Mouse (Mus musculus) bone marrow, adult 2 months (tissue): Measurements from ENCODE around the gene Sema3g. TPM values are rescaled to one million over a fixed set of nuclear protein-coding genes. Genes with fewer than 3 reads are reported as not detected.

Experiments
- H3K27ac ChIP-seq: fragments of 200-500 bp; 2 replicates; pipeline ENCODE4 v1.5.1; 2012; ENCODE audit warnings: low read depth, mild to moderate bottlenecking, control low read depth, inconsistent platforms, low read length; ENCODE audit not compliant: control insufficient read depth, poor library complexity, insufficient read depth
- H3K4me1 ChIP-seq: fragments of 200-500 bp; 2 replicates; pipeline ENCODE4 v1.6.1; 2011; ENCODE audit warnings: low read length; ENCODE audit not compliant: control insufficient read depth, insufficient read depth
- H3K4me3 ChIP-seq: fragments of 200-500 bp; replicated peaks from 2 replicates; pipeline ENCODE3; 2011; ENCODE audit warnings: mild to moderate bottlenecking, low read depth, low read length, control low read depth; ENCODE audit not compliant: control insufficient read depth
- CTCF ChIP-seq: fragments of 200-500 bp; IDR thresholded peaks from 2 replicates; pipeline ENCODE4 v1.5.1; 2011; ENCODE audit warnings: low read length, control low read depth; ENCODE audit not compliant: control insufficient read depth, insufficient read depth
- POLR2A ChIP-seq: fragments of 200-500 bp; IDR thresholded peaks from 2 replicates; pipeline ENCODE4 v1.6.1; 2011; ENCODE audit warnings: low read depth, mild to moderate bottlenecking, control low read depth, low read length, borderline replicate concordance; ENCODE audit not compliant: control insufficient read depth
- WGBS: fragments of 180-500 bp; shearing (Covaris S2); methylation state at CpG from one replicate; pipeline ENCODE4 v1.1.7; 2018; 5-methylcytosine and 5-hydroxymethylcytosine counted together
- polyA plus RNA-seq: library from polyadenylated mRNA; stranded (reverse); fragments of >200 nt; gene quantifications from 2 replicates; pipeline ENCODE4 v1.2.4, GENCODE M21; 2011; ENCODE audit warnings: low replicate concordance; ENCODE audit not compliant: missing spikeins, insufficient read depth, insufficient read length

Gene Sema3g
- polyA plus RNA-seq, 1 experiment, result 2.7 TPM

DNA sequence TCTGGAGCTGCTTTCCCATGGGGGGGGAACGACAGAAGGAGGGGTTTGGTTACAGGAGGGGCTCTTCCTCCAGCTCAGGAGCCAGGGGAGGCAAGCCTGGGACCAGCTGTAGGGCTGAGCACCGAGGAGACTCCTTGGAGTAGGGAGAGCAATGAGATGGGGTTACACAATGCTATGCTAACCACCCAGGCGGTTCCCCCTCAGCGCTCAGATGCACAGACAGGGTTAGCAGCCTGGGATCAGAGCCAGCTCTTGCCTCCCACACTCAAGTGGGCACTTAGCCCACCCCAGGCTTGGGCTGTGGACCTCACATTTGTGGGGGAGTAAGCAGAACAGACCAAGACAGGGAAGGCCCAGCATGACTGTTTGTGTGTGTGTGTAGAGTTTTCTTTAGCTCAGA is 9.3 kb downstream of the Sema3g start:
- TF ChIP-seq POLR2A (no peak), CTCF (no peak)
- Histone ChIP-seq H3K27ac (no peak overlapping the region), H3K4me3 (no peak overlapping the region), H3K4me1 (peaks cover 15% of the 10 kb centered on the region)
- 24% methylated on average over 4 of the region's 4 CpGs for WGBS

GRCm38 (mm10) chr14:31228234-31228633 is 10.6 kb downstream of the Sema3g start:
- WGBS, result 4% methylated on average over 6 of the region's 6 CpGs
- H3K4me1 ChIP-seq, result peaks cover 15% of the 10 kb centered on the region
- no peak overlapping the region for H3K4me3 ChIP-seq
- TF ChIP-seq CTCF, result no peak
- no peak for TF ChIP-seq POLR2A
- H3K27ac ChIP-seq, result peak overlapping the region; percentile 31

DNA sequence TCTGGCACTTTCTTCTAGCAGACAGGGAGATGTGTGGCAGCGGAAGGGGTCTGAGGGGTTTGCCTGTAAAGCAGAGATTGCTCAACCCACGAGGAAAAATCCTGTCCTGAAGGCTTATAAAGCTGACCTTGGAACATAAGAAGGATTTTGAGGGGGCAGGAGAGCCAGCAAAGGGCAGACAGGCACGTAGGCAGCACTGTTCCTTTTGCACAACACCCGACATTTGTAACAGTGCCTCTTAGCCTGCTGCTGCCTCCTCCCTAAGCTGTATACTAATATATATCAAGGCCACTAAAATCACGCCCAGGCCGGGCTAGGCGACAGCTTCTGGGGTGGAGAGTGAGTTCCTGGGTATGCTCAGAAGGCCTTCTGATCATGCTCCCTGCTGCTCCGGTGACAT is 12.8 kb downstream of the Sema3g start:
- TF ChIP-seq CTCF (no peak), POLR2A (no peak)
- H3K27ac ChIP-seq, result no peak overlapping the region
- no peak overlapping the region for H3K4me3 ChIP-seq
- H3K4me1 ChIP-seq, result peaks cover 15% of the 10 kb centered on the region
- WGBS, result 75% methylated on average over 8 of the region's 8 CpGs

DNA sequence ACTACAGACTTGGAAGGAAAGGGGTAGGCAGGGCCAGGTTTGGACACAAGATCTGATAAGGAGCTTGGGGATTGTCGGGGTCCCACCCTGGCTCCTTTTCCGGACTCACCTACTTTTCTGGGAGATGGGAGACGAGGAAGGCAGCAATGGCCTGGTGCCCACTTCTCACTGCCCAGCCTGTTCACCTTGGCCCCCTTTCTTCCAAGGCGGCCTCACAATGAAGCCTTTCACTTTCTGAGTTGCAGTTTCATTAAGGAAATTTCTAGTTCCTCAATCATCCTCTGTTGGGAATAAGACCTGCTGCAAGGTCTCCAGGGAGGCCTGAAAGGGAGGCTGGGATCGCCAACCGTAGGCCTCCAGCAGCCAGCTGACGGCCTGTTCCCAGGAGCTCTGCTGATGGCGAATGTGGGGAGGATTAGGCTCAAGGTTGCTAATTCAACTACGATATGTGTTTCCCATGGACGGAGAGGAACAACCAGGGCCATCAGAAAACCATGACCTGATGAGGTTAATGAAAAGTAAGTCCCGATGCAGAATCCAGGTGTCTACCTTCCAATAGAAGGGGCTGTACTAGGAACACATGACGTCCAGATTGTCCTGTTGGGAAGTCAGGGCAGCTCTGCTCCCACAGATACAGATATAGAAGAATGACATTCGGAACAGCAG is 14.9 kb downstream of the Sema3g start:
- Histone ChIP-seq H3K27ac (no peak overlapping the region), H3K4me3 (no peak overlapping the region), H3K4me1 (peaks cover 12% of the 10 kb centered on the region)
- TF ChIP-seq POLR2A (no peak), CTCF (no peak)
- WGBS, result 72% methylated on average over 13 of the region's 13 CpGs

GRCm38 (mm10) chr14:31233070-31233995 is 15.7 kb downstream of the Sema3g start:
- TF ChIP-seq POLR2A (no peak), CTCF (no peak)
- Histone ChIP-seq H3K27ac (no peak overlapping the region), H3K4me3 (no peak overlapping the region), H3K4me1 (peaks cover 6% of the 10 kb centered on the region)
- 77% methylated on average over 14 of the region's 14 CpGs for WGBS

DNA sequence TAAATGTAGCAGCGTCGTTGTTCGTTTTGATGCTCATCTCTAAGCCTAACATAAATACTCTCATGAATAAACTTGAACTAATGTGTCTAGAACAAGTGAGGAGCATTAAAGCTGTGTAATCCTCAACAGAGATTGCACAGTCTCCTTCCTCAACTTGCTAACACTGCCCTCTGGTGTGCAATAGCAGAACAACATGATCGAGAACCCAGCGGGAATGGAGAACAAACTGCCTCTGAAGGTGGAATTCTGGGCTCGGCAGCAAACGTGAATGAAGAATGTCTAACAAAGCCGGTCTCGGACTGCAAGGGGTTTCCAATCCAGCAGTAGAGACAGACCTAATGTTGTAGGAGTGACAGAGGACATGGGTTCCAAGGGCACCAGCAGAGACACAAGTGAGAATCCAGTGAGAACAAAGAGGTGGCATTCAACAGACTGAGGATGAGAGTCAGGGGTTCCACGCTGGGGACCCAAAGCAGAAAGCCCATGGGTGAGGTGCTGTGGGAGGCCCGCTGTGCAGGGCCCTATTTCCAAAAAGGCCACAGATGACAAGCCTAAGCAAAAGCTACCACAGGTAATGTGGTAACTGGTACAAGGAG is 16.4 kb downstream of the Sema3g start:
- TF ChIP-seq POLR2A, result no peak
- peak; percentile 63 for TF ChIP-seq CTCF
- 11% methylated on average over 11 of the region's 11 CpGs for WGBS
- Histone ChIP-seq H3K4me3 (no peak overlapping the region), H3K27ac (no peak overlapping the region), H3K4me1 (no peaks in the 10 kb centered on the region; the same call in 1 of the 2 replicates)

GRCm38 (mm10) chr14:31237101-31237882 is 19.6 kb downstream of the Sema3g start:
- H3K4me3 ChIP-seq, result no peak overlapping the region
- TF ChIP-seq CTCF, result no peak
- no peak for TF ChIP-seq POLR2A
- H3K27ac ChIP-seq, result no peak overlapping the region
- no peaks in the 10 kb centered on the region; the same call in 1 of the 2 replicates for H3K4me1 ChIP-seq
- WGBS, result 80% methylated on average over 7 of the region's 7 CpGs
